Mouse (Mus musculus) cerebellum, postnatal 25 days (tissue): ENCODE data around the gene Etfbkmt.
"Not testable (repeated sequence)": the region's sequence is repeated elsewhere in the genome, so short reads cannot be mapped to it uniquely, and the experiment has no call there.

Source experiments
- DNase-seq, 2 experiments: peaks; one replicate each; pipeline ENCODE4 v3.0.0; 2021; ENCODE audit warnings: mixed read lengths in 2 of 2

Gene Etfbkmt

GRCm38 (mm10) chr6:149139471-149139870, at the start of gene Etfbkmt:
Etfbkmt (plus strand) TSS chr6:149139849.
- no peak for DNase-seq

- no peak for DNase-seq
These were observed 47.2 kb upstream of the Etfbkmt start for GRCm38 (mm10) chr6:149092406-149092805.

DNA sequence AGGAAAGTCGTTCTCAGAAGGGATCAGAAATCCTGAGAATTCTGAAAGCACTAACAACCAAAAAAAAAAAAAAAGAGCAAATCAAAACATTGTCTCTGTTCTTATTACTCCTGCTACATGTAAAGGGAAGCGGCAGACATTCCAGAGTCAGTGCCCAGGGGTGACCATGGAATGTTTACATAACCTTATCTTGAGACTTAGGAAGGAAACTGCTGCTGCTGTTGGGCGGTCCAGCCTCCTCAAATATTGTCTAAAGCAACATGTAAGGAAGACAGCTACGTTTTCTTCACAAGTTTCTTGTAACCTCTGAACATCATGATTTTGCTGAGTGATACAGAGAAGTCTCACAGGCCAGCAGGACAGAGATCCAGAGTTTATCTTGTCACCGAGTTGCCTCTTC, 46.2 kb upstream of the Etfbkmt start:
- DNase-seq, result no peak

- no peak for DNase-seq
These were observed 45.1 kb upstream of the Etfbkmt start for GRCm38 (mm10) chr6:149094555-149094954.

DNA sequence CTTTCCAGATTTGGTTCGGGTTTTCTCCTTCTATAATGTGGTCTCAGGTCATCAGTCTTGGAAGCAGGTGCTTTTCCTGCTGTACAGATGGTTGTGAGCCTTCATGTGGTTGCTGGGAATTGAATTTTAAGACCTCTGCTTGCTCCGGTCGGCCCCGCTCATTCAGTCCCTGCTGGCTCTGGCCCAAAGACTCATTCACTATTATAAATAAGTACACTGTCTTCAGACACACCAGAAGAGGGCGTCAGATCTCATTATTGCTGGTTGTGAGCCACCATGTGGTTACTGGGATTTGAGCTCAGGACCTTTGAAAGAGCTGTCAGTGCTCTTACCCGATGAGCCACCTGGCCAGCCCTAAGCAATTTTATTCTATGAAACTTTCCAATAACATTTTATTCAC, 44.3 kb upstream of the Etfbkmt start:
- peak; percentile 38 to 67 for DNase-seq

DNA sequence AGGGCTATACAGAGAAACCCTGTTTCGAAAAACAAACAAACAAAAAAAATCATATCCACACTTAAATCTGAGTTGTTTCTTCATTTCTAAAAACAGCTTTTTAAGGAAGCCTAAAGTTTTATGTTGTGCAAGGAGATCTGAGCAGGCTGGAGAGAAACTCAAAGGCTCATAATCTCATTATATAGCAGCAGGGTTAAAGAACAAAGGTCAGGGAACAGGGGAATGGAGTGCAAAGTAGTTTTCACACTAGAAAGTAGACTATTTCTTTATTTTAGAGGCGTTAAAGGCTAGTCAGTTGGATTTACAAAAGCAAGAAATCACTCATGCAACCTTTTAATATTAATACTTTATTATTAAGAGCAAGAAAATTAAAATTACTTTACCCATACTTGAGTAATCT, 43.4 kb upstream of the Etfbkmt start:
- DNase-seq, result no peak

- DNase-seq, result no peak
These were observed 42.4 kb upstream of the Etfbkmt start for GRCm38 (mm10) chr6:149097276-149097675.

- DNase-seq, result no peak
These were observed 40.7 kb upstream of the Etfbkmt start for GRCm38 (mm10) chr6:149098993-149099392.

- DNase-seq, result peak; percentile 77 to 83
These were observed 39.2 kb upstream of the Etfbkmt start for GRCm38 (mm10) chr6:149100174-149101075.

DNA sequence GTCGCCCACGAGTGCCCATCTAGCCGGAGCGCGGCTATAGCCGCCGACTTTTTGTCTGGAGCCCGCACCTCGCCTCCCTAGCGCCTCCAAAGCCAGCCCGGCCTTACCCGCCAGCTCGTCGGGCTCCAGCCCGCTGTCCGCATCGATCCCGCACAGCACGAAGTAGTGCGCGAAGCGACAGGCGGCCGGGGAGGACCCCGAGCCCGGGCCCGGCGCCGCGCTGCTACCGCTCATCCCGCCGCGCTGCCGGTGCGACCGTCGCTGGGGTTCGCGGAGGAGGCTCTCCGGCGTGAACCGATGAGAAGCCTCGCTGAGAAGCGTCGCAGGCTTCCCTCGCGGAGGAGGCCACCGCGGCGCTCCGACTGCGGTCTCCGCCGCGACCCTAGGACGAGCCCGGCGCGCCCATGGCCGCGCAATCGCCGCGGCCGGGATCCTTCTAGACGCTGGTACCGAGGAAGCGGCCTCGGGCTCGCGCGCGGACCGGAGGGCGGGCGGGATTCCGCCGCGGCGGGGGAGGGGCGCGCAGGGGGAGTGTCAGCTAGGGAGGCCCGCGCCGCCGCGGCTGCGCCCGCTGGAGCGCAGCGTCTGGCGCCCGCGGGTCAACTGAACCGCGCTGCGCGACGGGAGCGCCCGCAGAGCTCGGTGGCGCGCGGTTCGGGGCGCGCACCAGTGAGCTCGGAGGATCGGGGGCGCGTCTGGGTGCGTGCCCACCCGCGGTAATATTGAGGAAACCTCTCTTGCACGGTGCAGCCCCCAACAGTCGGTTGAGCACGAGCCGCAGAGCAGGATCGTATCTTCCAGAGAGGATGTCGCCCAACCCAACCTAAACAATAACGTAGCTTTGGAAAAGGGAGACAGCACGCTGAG, 38.3 kb upstream of the Etfbkmt start, which contains the start of gene Dennd5b:
Dennd5b (minus strand) TSS at position 605 of the 867 bp plus-strand sequence.
- peak; percentile 90 to 95 for DNase-seq

DNA sequence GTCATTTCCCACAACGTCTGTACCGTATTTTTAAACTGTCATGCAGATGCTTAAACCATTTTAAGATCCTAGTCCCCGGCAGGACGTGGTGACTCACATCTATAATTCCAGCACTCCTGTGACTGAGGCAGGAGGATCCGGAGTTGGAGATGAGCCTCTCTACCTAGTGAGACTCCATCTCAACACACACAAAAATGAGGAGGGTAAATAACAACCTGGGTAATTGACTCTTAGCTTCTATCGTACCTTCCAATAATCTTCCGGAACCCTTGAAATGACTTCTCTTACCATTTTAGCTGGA, 37.8 kb upstream of the Etfbkmt start:
- no peak for DNase-seq

- no peak for DNase-seq
These were observed 36.2 kb upstream of the Etfbkmt start for GRCm38 (mm10) chr6:149103451-149103850.

GRCm38 (mm10) chr6:149107615-149108014, 32.0 kb upstream of the Etfbkmt start:
- no peak for DNase-seq

GRCm38 (mm10) chr6:149108909-149109308, 30.7 kb upstream of the Etfbkmt start:
- no peak for DNase-seq

DNA sequence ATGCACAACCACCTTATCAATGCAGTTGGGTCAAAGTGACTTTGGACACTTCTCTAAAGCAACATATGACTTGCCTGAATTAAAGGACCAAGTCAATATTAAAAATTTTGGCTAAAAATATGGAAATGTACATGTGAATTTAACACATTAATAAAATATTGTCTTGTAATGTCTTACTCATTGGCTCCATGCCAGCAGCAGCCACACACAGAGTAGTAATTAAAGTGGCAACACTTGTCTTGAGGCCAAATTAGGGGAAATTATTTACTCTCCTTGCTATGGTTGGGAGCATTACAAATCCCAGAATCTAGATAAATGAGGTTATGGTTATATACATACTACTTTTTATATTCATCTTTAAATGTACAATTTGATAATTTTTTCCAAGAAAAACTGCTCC, 22.7 kb upstream of the Etfbkmt start:
- DNase-seq, result peak in 1 of 2 experiments; percentile 15

DNA sequence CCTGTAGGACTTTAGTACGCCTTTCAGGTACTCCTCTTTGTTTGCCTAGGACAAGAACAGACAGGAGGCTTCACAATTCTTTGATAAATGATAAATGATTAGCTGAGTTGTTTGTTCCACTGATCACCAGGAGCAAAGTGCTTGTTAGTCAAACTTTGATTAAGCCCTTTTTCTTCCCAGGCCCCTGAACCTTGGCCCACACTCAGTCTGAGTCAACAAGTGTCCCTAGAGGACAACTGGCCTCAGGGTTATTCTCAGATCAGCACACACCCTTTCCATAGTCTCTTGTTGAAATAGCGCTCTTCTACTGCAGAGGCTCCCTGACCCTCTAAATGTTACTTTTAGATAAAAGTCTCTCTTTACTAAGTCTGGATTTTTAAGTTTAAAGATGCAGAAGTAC, 20.7 kb upstream of the Etfbkmt start:
- no peak for DNase-seq

- peak; percentile 37 to 70 for DNase-seq
These were observed 19.8 kb upstream of the Etfbkmt start for GRCm38 (mm10) chr6:149119853-149120252.

DNA sequence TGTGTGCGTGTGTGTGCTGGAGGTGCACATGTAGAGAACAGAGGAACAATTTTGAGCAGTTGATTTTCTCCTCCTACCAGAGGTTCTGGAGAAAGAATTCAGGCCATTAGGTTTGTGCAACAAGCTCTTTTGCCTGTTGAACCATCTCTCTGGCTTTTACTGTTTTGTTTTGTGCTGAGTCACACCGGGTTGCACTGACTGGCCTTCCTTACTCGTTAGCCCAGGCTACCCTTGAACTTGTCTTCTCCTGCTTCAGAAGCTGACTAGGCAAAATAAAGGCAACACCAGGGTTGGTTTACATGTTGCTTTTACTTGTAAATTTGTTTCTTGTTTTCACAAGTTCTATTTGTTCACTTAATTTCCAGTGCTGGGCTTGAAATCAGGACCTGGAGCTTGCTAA, 16.6 kb upstream of the Etfbkmt start:
- DNase-seq, result no peak

DNA sequence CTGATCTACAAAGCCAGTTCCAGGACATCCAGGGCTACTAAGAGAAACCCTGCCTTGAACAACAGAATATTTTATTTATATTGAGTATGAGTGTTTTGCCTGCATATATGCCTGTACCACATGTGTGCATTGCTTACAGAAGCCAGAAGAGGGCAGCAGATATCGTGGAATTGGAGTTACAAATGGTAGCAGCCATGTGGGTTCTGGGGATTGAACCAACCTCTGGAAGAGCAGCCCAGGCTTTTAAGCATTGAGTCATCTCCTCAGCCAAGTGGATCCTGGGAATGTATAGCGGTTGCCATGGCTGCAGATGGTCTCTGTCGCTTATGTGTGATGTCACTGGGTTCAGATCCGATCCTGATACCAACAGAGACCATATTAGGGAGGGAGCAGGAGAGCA, 13.0 kb upstream of the Etfbkmt start:
- peak; percentile 31 to 57 for DNase-seq

GRCm38 (mm10) chr6:149129870-149130269, 9.8 kb upstream of the Etfbkmt start, which contains the start of gene Gm10203:
Gm10203 (plus strand) TSS chr6:149130170.
- not testable (repeated sequence) for DNase-seq

DNA sequence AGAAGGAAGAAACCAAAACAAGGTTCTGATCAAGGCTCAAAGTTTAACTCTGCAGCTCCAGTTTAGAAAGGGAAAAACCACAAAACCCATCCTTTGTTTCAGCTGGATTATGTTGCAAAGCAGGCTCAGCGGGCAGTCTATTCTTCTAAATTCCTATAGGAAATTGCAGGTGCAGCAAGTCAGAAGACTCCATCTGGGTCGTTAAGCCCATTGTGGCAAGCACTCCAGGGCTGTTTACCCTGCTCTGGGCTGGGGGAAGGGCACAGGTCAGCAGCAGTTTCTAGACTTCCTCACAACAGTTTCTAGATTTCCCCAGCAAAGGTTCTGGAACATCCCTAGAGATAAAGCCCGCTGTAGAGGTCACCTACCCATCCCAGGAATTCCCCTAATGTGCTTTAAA, 8.5 kb upstream of the Etfbkmt start:
- no peak for DNase-seq

- peak; percentile 12 to 54 for DNase-seq
These were observed 7.2 kb upstream of the Etfbkmt start for GRCm38 (mm10) chr6:149132311-149133077.
